Mouse (Mus musculus) heart, adult 2 months (tissue): Measurements from ENCODE around the gene Dlat.

ENCODE experiments used
- CTCF ChIP-seq: fragments of 200-600 bp; IDR thresholded peaks from 2 replicates; pipeline ENCODE4 v1.8.1; 2022; ENCODE audit warnings: antibody characterized with exemption, mild to moderate bottlenecking, moderate library complexity
- EP300 ChIP-seq: fragments of 200-500 bp; IDR thresholded peaks from 2 replicates; pipeline ENCODE4 v1.6.1; 2011; ENCODE audit warnings: low read depth, low read length, control low read depth; ENCODE audit not compliant: insufficient read depth
- POLR2A ChIP-seq: fragments of 200-500 bp; IDR thresholded peaks from 2 replicates; pipeline ENCODE4 v1.6.1; 2011; ENCODE audit warnings: mild to moderate bottlenecking, low read depth, low read length, control low read depth; ENCODE audit not compliant: insufficient read depth

DNA sequence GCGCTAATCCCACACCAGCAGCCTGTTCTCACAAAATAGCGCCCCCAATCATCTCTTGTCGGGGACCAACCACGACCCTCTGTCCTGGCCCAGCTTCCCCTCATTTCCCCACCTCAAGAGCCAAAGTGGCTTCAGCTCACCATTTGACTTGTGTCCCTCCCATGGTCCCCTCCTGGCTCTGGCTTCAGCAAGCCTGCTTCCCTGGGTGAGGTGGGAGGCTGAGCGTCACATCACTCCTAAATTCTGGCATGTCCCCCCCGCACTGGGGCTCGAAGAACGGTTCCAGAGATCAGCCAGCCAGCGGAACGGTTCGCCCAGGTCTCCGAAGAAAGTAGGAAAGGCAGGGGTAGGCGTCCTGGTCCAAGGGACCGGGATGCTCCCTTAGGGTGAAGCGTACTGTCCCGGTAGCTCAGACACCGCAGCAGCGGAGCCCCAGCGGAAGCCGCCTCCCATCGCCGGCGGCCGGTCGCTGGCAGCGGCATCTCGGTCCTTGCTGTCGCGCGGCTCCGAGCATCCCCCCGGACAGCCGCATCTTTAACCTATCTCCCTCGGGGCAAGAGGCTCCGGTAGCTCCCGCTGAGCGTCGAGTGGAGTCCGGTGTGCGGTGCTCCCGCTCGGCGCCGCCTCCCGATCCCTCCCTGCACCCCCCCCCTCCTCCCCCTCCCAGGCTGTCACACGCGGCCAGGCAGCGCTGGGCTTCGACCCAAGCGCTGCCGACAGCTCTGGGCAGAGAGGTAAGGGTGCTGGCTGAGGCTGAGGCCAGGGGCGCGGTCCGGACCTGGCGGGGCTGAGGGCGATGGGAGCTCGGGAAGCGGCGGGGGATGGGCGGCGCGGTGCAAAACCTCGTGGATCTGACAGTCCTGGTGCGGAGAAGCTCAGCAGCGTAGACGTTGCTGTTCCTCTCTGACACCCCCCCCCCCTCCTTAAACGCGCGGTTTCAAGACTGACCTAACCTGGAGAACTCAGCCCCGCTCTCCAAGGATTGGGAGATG lies 39.1 kb upstream of the Dlat start:
- TF ChIP-seq POLR2A: no peak
- no peak for TF ChIP-seq CTCF
- TF ChIP-seq EP300: no peak
